Mouse (Mus musculus) erythroblast, embryonic 14.5 days (primary cell): ENCODE data around the gene Ccdc163.

Experiments
- GATA1 ChIP-seq: IDR thresholded peaks from 2 replicates; pipeline ENCODE4 v1.6.1; 2012; ENCODE audit warnings: low read length, inconsistent platforms, mixed read lengths
- TAL1 ChIP-seq: IDR thresholded peaks from 3 replicates; pipeline ENCODE4 v1.6.1; 2012; ENCODE audit warnings: low read length, inconsistent platforms, mixed read lengths

GRCm38 (mm10) chr4:116712536-116712935 is 4.2 kb downstream of the Ccdc163 start:
- no peak for TF ChIP-seq GATA1
- no peak for TF ChIP-seq TAL1
